ENCODE assay signal across 11 mouse cellular contexts in the genomic region with DNA sequence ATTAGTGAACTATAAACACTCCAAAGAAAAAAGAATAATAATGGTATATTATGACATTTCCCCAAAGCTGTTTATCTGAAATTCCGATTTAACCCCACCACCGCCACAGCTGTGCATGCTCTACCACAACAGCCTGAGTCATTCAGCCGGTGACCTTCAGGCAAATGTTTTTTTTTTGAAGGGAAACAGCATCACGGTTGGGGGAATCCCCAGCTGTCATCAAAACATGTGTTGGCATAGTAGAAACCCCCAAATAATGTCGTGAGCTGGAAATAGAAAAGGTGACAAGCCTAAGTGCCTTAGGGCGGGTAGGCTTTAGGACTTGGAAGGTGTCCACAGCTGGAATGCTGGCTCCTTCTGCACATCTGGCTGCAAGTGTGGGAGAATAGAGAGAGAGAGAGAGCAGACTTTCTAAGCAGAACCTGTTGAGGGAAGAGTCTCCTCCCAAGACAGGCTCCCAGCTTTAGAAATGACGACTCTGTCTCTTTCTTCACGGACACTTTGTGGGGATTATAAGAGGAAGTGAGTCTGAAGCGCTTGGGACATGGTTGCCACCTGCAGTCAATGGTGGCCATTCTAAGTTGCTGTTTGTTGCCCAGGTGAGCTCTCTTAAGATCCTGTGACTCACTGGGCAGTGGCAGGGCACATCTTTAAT. TPM values are rescaled to one million over a fixed set of nuclear protein-coding genes. Genes with fewer than 3 reads are reported as not detected.
A peak's percentile ranks its signal among the peaks of the same experiment; 100 is the strongest.
DNase-seq lines count a peak whose midpoint lies in the region; ATAC-seq and TF ChIP-seq lines count a peak whose summit lies in the region.
"Had no signal": no experiment of that assay in that cellular context is flagged by ENCODE, and none has a peak within 500 bp of the region (broad histone marks: within the 10 kb centered on the region; RNA-seq: fewer than 3 reads in every experiment).

No protein-coding gene starts in this region.

- WGBS in heart, adult 2 months: 27% methylated on average over 9 of the region's 9 CpGs
- whole genome bisulfite sequencing in hindbrain, embryonic 10.5 days: 69% methylated on average over 9 of the region's 9 CpGs
- WGBS in midbrain, embryonic 11.5 days: 75% methylated on average over 9 of the region's 9 CpGs

- POLR2A ChIA-PET in Patski (lab: Charles Lee): no interaction called here

- H3K4me1 ChIP-seq in heart, adult 2 months (ENCODE audit: control insufficient read depth, insufficient read depth, low read length): peaks cover 9% of the 10 kb centered on the region
- H3K4me1 ChIP-seq in hindbrain, embryonic 10.5 days (replicated peaks): peaks cover 30% of the 10 kb centered on the region
- H3K4me1 ChIP-seq in midbrain, embryonic 11.5 days (ENCODE audit: control insufficient read depth, insufficient read depth, low read length): peaks cover 21% of the 10 kb centered on the region

- 0 out of 2 replicates have a peak overlapping the region, but pooled peaks have one; percentile 52 for H3K27ac ChIP-seq in heart, adult 2 months
- no peak overlapping the region for H3K27ac ChIP-seq in hindbrain, embryonic 10.5 days
- no peak overlapping the region for H3K27ac ChIP-seq in midbrain, embryonic 11.5 days (ENCODE audit: low read depth, low read length)

- no peak for TF ChIP-seq POLR2A in heart, adult 2 months (IDR thresholded peaks at IDR 0.05; ENCODE audit: insufficient read depth, low read depth, low read length)

- TF ChIP-seq CTCF in heart, adult 2 months (IDR thresholded peaks at IDR 0.05): no peak
- TF ChIP-seq CTCF in Patski (IDR thresholded peaks at IDR 0.05): no peak

- in situ Hi-C loops in Patski (cut with MboI; ENCODE audit: low pct_unique_long_range_greater_than_20kb): no loop called here

- no peak overlapping the region for H3K9ac ChIP-seq in heart, adult 2 months (ENCODE audit: low read depth, low read length)
- H3K9ac ChIP-seq in midbrain, embryonic 11.5 days (ENCODE audit: low read length): no peak overlapping the region

- intact Hi-C loops in heart, adult 2 months (cut with DNase I): loop anchor here (2.0 kb wide), 1 partner anchor 13 kb away; no protein-coding TSS in a partner anchor

- H3K4me2 ChIP-seq in midbrain, embryonic 11.5 days: no peak overlapping the region

- no peaks in the 10 kb centered on the region; the same call in 1 of the 2 replicates for H3K9me3 ChIP-seq in hindbrain, embryonic 10.5 days
- no peaks in the 10 kb centered on the region for H3K9me3 ChIP-seq in midbrain, embryonic 11.5 days (ENCODE audit: control insufficient read depth, low read length)

- H3K4me3 ChIP-seq in heart, adult 2 months: no peak overlapping the region
- no peak overlapping the region for H3K4me3 ChIP-seq in hindbrain, embryonic 10.5 days
- H3K4me3 ChIP-seq in midbrain, embryonic 11.5 days (ENCODE audit: low read depth, low read length): no peak overlapping the region

- DNase-seq in heart, adult 2 months: peak in 1 of 2 experiments; percentile 35
- DNase-seq in heart, adult 18-20 months: no peak
- peak; percentile 31 for DNase-seq in Patski (ENCODE audit: low read depth, low spot score)
- DNase-seq in spleen, postnatal 36 days (ENCODE audit: low spot score in 2 of 2): peak; percentile 87 to 90
- no peak for DNase-seq in hindbrain, embryonic 10.5 days (ENCODE audit: low spot score)
- DNase-seq in midbrain, embryonic 11.5 days (ENCODE audit: low spot score, missing footprints): no peak
- no peak for DNase-seq in left cerebral cortex, adult 18-20 months (ENCODE audit: low spot score in 2 of 2)
- DNase-seq: heart, postnatal 14 days; kidney, postnatal 4 days; retina, postnatal 1 day had no signal

- ATAC-seq in Patski: no peak
- ATAC-seq in inflammation-experienced regulatory T-cells, adult 6 months: peak; percentile 71
- ATAC-seq in midbrain, embryonic 11.5 days (ENCODE audit: low FRiP score): no peak

- no peaks in the 10 kb centered on the region for H3K27me3 ChIP-seq in heart, adult 2 months (ENCODE audit: control insufficient read depth, insufficient read depth, low read length)
- H3K27me3 ChIP-seq in Patski: no peaks in the 10 kb centered on the region
- peaks cover 20% of the 10 kb centered on the region for H3K27me3 ChIP-seq in hindbrain, embryonic 10.5 days (ENCODE audit: insufficient read depth, poor library complexity, severe bottlenecking)
- peaks cover 2% of the 10 kb centered on the region; the same call in 1 of the 2 replicates for H3K27me3 ChIP-seq in midbrain, embryonic 11.5 days (ENCODE audit: control insufficient read depth, insufficient read depth, low read length)

- CTCF ChIA-PET in Patski (lab: Charles Lee): interaction anchor here (1.0 to 1.7 kb wide), 5 partner anchors 10 to 110 kb away, joined by 3 to 7 read pairs (median 3); no protein-coding TSS in a partner anchor

- H3K79me2 ChIP-seq in heart, adult 2 months (replicated peaks; ENCODE audit: control insufficient read depth, insufficient read depth, low read length): no peaks in the 10 kb centered on the region

- TF ChIP-seq EP300 in heart, adult 2 months (IDR thresholded peaks at IDR 0.05; ENCODE audit: insufficient read depth, low read depth, low read length): no peak

- no peaks in the 10 kb centered on the region for H3K36me3 ChIP-seq in heart, adult 2 months (ENCODE audit: control insufficient read depth, insufficient read depth, low read length)
- H3K36me3 ChIP-seq in hindbrain, embryonic 10.5 days: no peaks in the 10 kb centered on the region
- no peaks in the 10 kb centered on the region for H3K36me3 ChIP-seq in midbrain, embryonic 11.5 days (ENCODE audit: control insufficient read depth, insufficient read depth, low read length)

RNA-seq across cellular contexts. Expression of gene Fgd2, which starts 33.5 kb away (rescaled TPM):
- total RNA-seq in heart, adult 2 months (2021): 1 to 10 TPM; 1.9 to 2.4 TPM
- 5.9 and 9.2 TPM in 2 replicates for polyA plus RNA-seq in heart, adult 2 months (2012; rRNA removed)
- 1 to 10 TPM; 1.5 to 2.6 TPM for total RNA-seq in heart, adult 18-20 months (2021)
- 0.46 TPM for polyA plus RNA-seq in Patski (2021)
- polyA plus RNA-seq in inflammation-experienced regulatory T-cells, adult 6 months (2017; shearing (Covaris generic)): 1 to 10 TPM in 2 of 3 experiments, not detected in 1; 1.5 to 3.3 TPM
- 5.9 and 7.5 TPM in 2 replicates for polyA plus RNA-seq in hindbrain, embryonic 10.5 days (2016; fragmentation: Nextera tagmentation; extraction: Ambion mirVana)
- 2.2 and 2.4 TPM in 2 replicates for polyA plus RNA-seq in midbrain, embryonic 11.5 days (2014; fragmentation: Nextera tagmentation; extraction: Ambion mirVana)
- total RNA-seq in left cerebral cortex, adult 18-20 months (2021): 1 to 10 TPM; 5.0 to 6.0 TPM

RNA-seq across cellular contexts. Expression of gene Mtch1, which starts 46.5 kb away (rescaled TPM):
- total RNA-seq in heart, adult 2 months (2021): 100 to 1,000 TPM; 186 to 203 TPM
- polyA plus RNA-seq in heart, adult 2 months (2012; rRNA removed): 234 and 293 TPM in 2 replicates
- 100 to 1,000 TPM; 193 to 203 TPM for total RNA-seq in heart, adult 18-20 months (2021)
- 349 TPM for polyA plus RNA-seq in Patski (2021)
- 10 to 100 TPM; 13.4 to 15.9 (median 13.4) TPM for polyA plus RNA-seq in inflammation-experienced regulatory T-cells, adult 6 months (2017; shearing (Covaris generic))
- 338 and 391 TPM in 2 replicates for polyA plus RNA-seq in hindbrain, embryonic 10.5 days (2016; fragmentation: Nextera tagmentation; extraction: Ambion mirVana)
- 348 and 375 TPM in 2 replicates for polyA plus RNA-seq in midbrain, embryonic 11.5 days (2014; fragmentation: Nextera tagmentation; extraction: Ambion mirVana)
- 100 to 1,000 TPM; 592 to 615 TPM for total RNA-seq in left cerebral cortex, adult 18-20 months (2021)

Comparison
In these comparisons a context has a peak if more than half of its experiments do, and no peak if none do; other contexts are left out.
1. DNase-seq: peak in Patski (single experiment) and spleen, postnatal 36 days (2 of 2); none in heart, adult 18-20 months (0 of 2), hindbrain, embryonic 10.5 days (single experiment), midbrain, embryonic 11.5 days (single experiment) and left cerebral cortex, adult 18-20 months (0 of 2).
2. RNA of gene Mtch1, which starts 46.5 kb away (polyA plus RNA-seq): 338 to 391 TPM in hindbrain, embryonic 10.5 days, 348 to 375 TPM in midbrain, embryonic 11.5 days, 349 TPM in Patski (single experiment) and 234 to 293 TPM in heart, adult 2 months; 13.4 to 15.9 TPM in inflammation-experienced regulatory T-cells, adult 6 months; every median in the first group is over 10 times any median in the second.